Mouse (Mus musculus) erythroblast, embryonic 14.5 days (primary cell): ENCODE results near the gene Tspan13. TPM values are rescaled to one million over a fixed set of nuclear protein-coding genes. Genes with fewer than 3 reads are reported as not detected.

ENCODE experiments used
- H3K27me3 ChIP-seq: 2 replicates; pipeline ENCODE4 v1.6.1; 2012; ENCODE audit warnings: inconsistent platforms; ENCODE audit not compliant: control insufficient read depth
- H3K36me3 ChIP-seq: 2 replicates; pipeline ENCODE4 v1.6.1; 2012; ENCODE audit warnings: mild to moderate bottlenecking, inconsistent platforms; ENCODE audit not compliant: control insufficient read depth
- H3K4me1 ChIP-seq: 2 replicates; pipeline ENCODE4 v1.6.1; 2012; ENCODE audit warnings: inconsistent platforms; ENCODE audit not compliant: control insufficient read depth
- H3K4me3 ChIP-seq: replicated peaks from 2 replicates; pipeline ENCODE3; 2012; ENCODE audit warnings: moderate library complexity, mild to moderate bottlenecking, inconsistent platforms
- H3K9me3 ChIP-seq: 2 replicates; pipeline ENCODE4 v1.6.1; 2012; ENCODE audit warnings: low read length, inconsistent platforms, mixed read lengths; ENCODE audit not compliant: control insufficient read depth
- GATA1 ChIP-seq: IDR thresholded peaks from 2 replicates; pipeline ENCODE4 v1.6.1; 2012; ENCODE audit warnings: low read length, inconsistent platforms, mixed read lengths
- TAL1 ChIP-seq: IDR thresholded peaks from 3 replicates; pipeline ENCODE4 v1.6.1; 2012; ENCODE audit warnings: low read length, inconsistent platforms, mixed read lengths
- polyA plus RNA-seq: library from polyadenylated mRNA; stranded (reverse); fragments of >175 nt; gene quantifications from 2 replicates; pipeline ENCODE4 v1.2.3, GENCODE M21; 2012

The Tspan13 gene
- polyA plus RNA-seq = 2.1 and 2.3 TPM in 2 replicates

- no peaks in the 10 kb centered on the region; the same call in 1 of the 2 replicates for H3K27me3 ChIP-seq
- H3K4me1 ChIP-seq = peaks cover 28% of the 10 kb centered on the region
- no peaks in the 10 kb centered on the region for H3K36me3 ChIP-seq
- TF ChIP-seq GATA1 = no peak
- TF ChIP-seq TAL1 = no peak
- no peaks in the 10 kb centered on the region for H3K9me3 ChIP-seq
- H3K4me3 ChIP-seq = peak within 1 kb of the TSS; percentile 82
These were observed at the start of gene Tspan13 for GRCm38 (mm10) chr12:36042348-36042778. Gene Tspan13, minus strand, starts transcription at chr12:36042500.

- Histone ChIP-seq H3K36me3 (peaks cover 14% of the 10 kb centered on the region), H3K27me3 (no peaks in the 10 kb centered on the region), H3K4me3 (no peak overlapping the region), H3K4me1 (no peaks in the 10 kb centered on the region), H3K9me3 (no peaks in the 10 kb centered on the region)
- TF ChIP-seq GATA1 (no peak), TAL1 (no peak)
These were observed 49.7 kb upstream of the Tspan13 start for GRCm38 (mm10) chr12:36091964-36092363.

GRCm38 (mm10) chr12:36089221-36089620, 46.9 kb upstream of the Tspan13 start:
- H3K27me3 ChIP-seq = no peaks in the 10 kb centered on the region
- peaks cover 11% of the 10 kb centered on the region for H3K36me3 ChIP-seq
- H3K9me3 ChIP-seq = no peaks in the 10 kb centered on the region
- H3K4me1 ChIP-seq = no peaks in the 10 kb centered on the region
- TF ChIP-seq GATA1 = no peak
- TF ChIP-seq TAL1 = no peak
- no peak overlapping the region for H3K4me3 ChIP-seq

- no peaks in the 10 kb centered on the region for H3K27me3 ChIP-seq
- no peak overlapping the region for H3K4me3 ChIP-seq
- no peak for TF ChIP-seq TAL1
- TF ChIP-seq GATA1 = no peak
- H3K9me3 ChIP-seq = no peaks in the 10 kb centered on the region
- peaks cover 11% of the 10 kb centered on the region for H3K36me3 ChIP-seq
- no peaks in the 10 kb centered on the region for H3K4me1 ChIP-seq
These were observed 46.5 kb upstream of the Tspan13 start for GRCm38 (mm10) chr12:36088804-36089203.

GRCm38 (mm10) chr12:36085380-36085779, 43.1 kb upstream of the Tspan13 start:
- no peaks in the 10 kb centered on the region for H3K27me3 ChIP-seq

GRCm38 (mm10) chr12:36078101-36078899, 36.0 kb upstream of the Tspan13 start:
- Histone ChIP-seq H3K36me3 (no peaks in the 10 kb centered on the region), H3K9me3 (no peaks in the 10 kb centered on the region), H3K4me3 (no peak overlapping the region), H3K27me3 (no peaks in the 10 kb centered on the region), H3K4me1 (no peaks in the 10 kb centered on the region)
- TF ChIP-seq GATA1 = no peak
- no peak for TF ChIP-seq TAL1

More at GRCm38 (mm10) chr12:36085380-36085779, 43.1 kb upstream of the Tspan13 start:
- TF ChIP-seq TAL1 (no peak), GATA1 (no peak)
- Histone ChIP-seq H3K9me3 (no peaks in the 10 kb centered on the region), H3K36me3 (no peaks in the 10 kb centered on the region), H3K4me1 (no peaks in the 10 kb centered on the region), H3K4me3 (no peak overlapping the region)

GRCm38 (mm10) chr12:36072860-36073259, 30.6 kb upstream of the Tspan13 start:
- H3K9me3 ChIP-seq = no peaks in the 10 kb centered on the region
- no peaks in the 10 kb centered on the region for H3K36me3 ChIP-seq
- no peaks in the 10 kb centered on the region for H3K4me1 ChIP-seq
- TF ChIP-seq GATA1 = no peak
- no peak for TF ChIP-seq TAL1
- H3K4me3 ChIP-seq = no peak overlapping the region
- no peaks in the 10 kb centered on the region for H3K27me3 ChIP-seq

GRCm38 (mm10) chr12:36070231-36070630, 27.9 kb upstream of the Tspan13 start:
- Histone ChIP-seq H3K27me3 (no peaks in the 10 kb centered on the region), H3K4me1 (no peaks in the 10 kb centered on the region), H3K4me3 (no peak overlapping the region), H3K9me3 (no peaks in the 10 kb centered on the region), H3K36me3 (no peaks in the 10 kb centered on the region)
- TF ChIP-seq GATA1 (no peak), TAL1 (no peak)

GRCm38 (mm10) chr12:36067538-36067937, 25.2 kb upstream of the Tspan13 start:
- Histone ChIP-seq H3K4me3 (no peak overlapping the region), H3K27me3 (no peaks in the 10 kb centered on the region), H3K4me1 (no peaks in the 10 kb centered on the region), H3K36me3 (no peaks in the 10 kb centered on the region), H3K9me3 (no peaks in the 10 kb centered on the region)
- TF ChIP-seq GATA1 = no peak
- TF ChIP-seq TAL1 = no peak

GRCm38 (mm10) chr12:36065911-36066310, 23.6 kb upstream of the Tspan13 start:
- no peak overlapping the region for H3K4me3 ChIP-seq
- H3K9me3 ChIP-seq = no peaks in the 10 kb centered on the region
- H3K27me3 ChIP-seq = no peaks in the 10 kb centered on the region
- TF ChIP-seq GATA1 = no peak
- H3K36me3 ChIP-seq = no peaks in the 10 kb centered on the region
- H3K4me1 ChIP-seq = no peaks in the 10 kb centered on the region
